Mouse (Mus musculus) embryonic facial prominence, embryonic 14.5 days (tissue): ENCODE measurements around the gene Cyp27b1. TPM values are rescaled to one million over a fixed set of nuclear protein-coding genes. Genes with fewer than 3 reads are reported as not detected.
A peak's percentile ranks its signal among the peaks of the same experiment; 100 is the strongest.

ENCODE experiments used
- ATAC-seq: fragments of 200-750 bp; cut with Nextera tagmentation; 2 replicates; pipeline ENCODE4 v1.8.0; 2017; ENCODE audit warnings: low read depth, moderate number of reproducible peaks, moderate TSS enrichment
- DNase-seq: peaks from one replicate; pipeline ENCODE4 v3.0.0-alpha.2; 2015; ENCODE audit warnings: low spot score
- H3K27ac ChIP-seq: fragments of 300-500 bp; sonication (generic); replicated peaks from 2 replicates; pipeline ENCODE4 v1.5.1; 2014; ENCODE audit warnings: low read depth, mild to moderate bottlenecking, low read length, moderate library complexity
- H3K27me3 ChIP-seq: fragments of 300-500 bp; sonication (generic); replicated peaks from 2 replicates; pipeline ENCODE4 v1.6.1; 2014; ENCODE audit warnings: low read length; ENCODE audit not compliant: control insufficient read depth, insufficient read depth
- H3K36me3 ChIP-seq: fragments of 300-500 bp; sonication (generic); 2 replicates; pipeline ENCODE4 v1.6.1; 2014; ENCODE audit warnings: low read length, mixed read lengths; ENCODE audit not compliant: control insufficient read depth, insufficient read depth
- H3K4me1 ChIP-seq: fragments of 300-500 bp; sonication (generic); 2 replicates; pipeline ENCODE4 v1.6.1; 2014; ENCODE audit warnings: antibody characterized with exemption, low read length; ENCODE audit not compliant: control insufficient read depth, insufficient read depth
- H3K4me2 ChIP-seq: fragments of 300-500 bp; sonication (generic); 2 replicates; pipeline ENCODE4 v1.6.1; 2014; ENCODE audit warnings: low read depth, mild to moderate bottlenecking, low read length, moderate library complexity, mixed read lengths
- H3K4me3 ChIP-seq: fragments of 300-500 bp; sonication (generic); 2 replicates; pipeline ENCODE4 v1.5.1; 2014; ENCODE audit warnings: low read depth, mild to moderate bottlenecking, low read length
- H3K9ac ChIP-seq: fragments of 300-500 bp; sonication (generic); 2 replicates; pipeline ENCODE4 v1.6.1; 2014; ENCODE audit warnings: low read depth, mild to moderate bottlenecking, low read length, moderate library complexity, mixed read lengths
- H3K9me3 ChIP-seq: fragments of 300-500 bp; sonication (generic); 2 replicates; pipeline ENCODE4 v1.6.1; 2016; ENCODE audit warnings: low read length; ENCODE audit not compliant: control insufficient read depth
- WGBS: fragments of 180-500 bp; shearing (Covaris S2); extraction: QIAGEN DNeasy Blood & Tissue Kit; methylation state at CpG from one replicate; pipeline ENCODE4 v1.1.7; 2014; 5-methylcytosine and 5-hydroxymethylcytosine counted together
- polyA plus RNA-seq: library from polyadenylated mRNA; unstranded; fragments of >200 nt; fragmentation: Nextera tagmentation; extraction: Ambion mirVana; gene quantifications from 2 replicates; pipeline ENCODE4 v1.2.1, GENCODE M21; 2014

The Cyp27b1 gene
- polyA plus RNA-seq, 1 experiment from 2014 or later: 0.13 TPM

GRCm38 (mm10) chr10:127042468-127043115, 5.5 kb upstream of the Cyp27b1 start:
- peak overlapping the region; percentile 75 for H3K9ac ChIP-seq
- 14% methylated on average over 5 of the region's 5 CpGs for WGBS
- peaks cover 6% of the 10 kb centered on the region; the same call in 1 of the 2 replicates for H3K36me3 ChIP-seq
- ATAC-seq (no peak), DNase-seq (no peak)
- peaks cover 7% of the 10 kb centered on the region for H3K4me1 ChIP-seq
- peak overlapping the region; percentile 81 for H3K4me2 ChIP-seq
- no peaks in the 10 kb centered on the region for H3K9me3 ChIP-seq
- peak overlapping the region; percentile 71 for H3K4me3 ChIP-seq
- H3K27ac ChIP-seq: peak overlapping the region; percentile 78
- peaks cover 2% of the 10 kb centered on the region; the same call in 1 of the 2 replicates for H3K27me3 ChIP-seq

- Histone ChIP-seq H3K27me3 (peaks cover 8% of the 10 kb centered on the region), H3K4me2 (peak overlapping the region; percentile 81; the same call in 1 of the 2 replicates), H3K27ac (no peak overlapping the region), H3K36me3 (peaks cover 6% of the 10 kb centered on the region; the same call in 1 of the 2 replicates), H3K4me3 (no peak overlapping the region), H3K9me3 (no peaks in the 10 kb centered on the region), H3K9ac (no peak overlapping the region), H3K4me1 (peaks cover 7% of the 10 kb centered on the region)
- ATAC-seq (no peak), DNase-seq (no peak)
- WGBS: 78% methylated on average over 5 of the region's 6 CpGs
Observed at GRCm38 (mm10) chr10:127043187-127043586, 4.9 kb upstream of the Cyp27b1 start.

- 3% methylated on average over 35 of the region's 35 CpGs for WGBS
- no peaks in the 10 kb centered on the region for H3K9me3 ChIP-seq
- no peak overlapping the region for H3K27ac ChIP-seq
- DNase-seq (no peak), ATAC-seq (0 out of 2 replicates have a peak, but pooled peaks have one; percentile 8)
- no peaks in the 10 kb centered on the region for H3K4me1 ChIP-seq
- peaks cover 6% of the 10 kb centered on the region; the same call in 1 of the 2 replicates for H3K36me3 ChIP-seq
- peak overlapping the region; percentile 15 for H3K4me3 ChIP-seq
- H3K4me2 ChIP-seq: peak overlapping the region; percentile 28
- H3K27me3 ChIP-seq: peaks cover 50% of the 10 kb centered on the region
- H3K9ac ChIP-seq: no peak overlapping the region
Observed at GRCm38 (mm10) chr10:127048608-127049394, 751 bp downstream of the Cyp27b1 start.

DNA sequence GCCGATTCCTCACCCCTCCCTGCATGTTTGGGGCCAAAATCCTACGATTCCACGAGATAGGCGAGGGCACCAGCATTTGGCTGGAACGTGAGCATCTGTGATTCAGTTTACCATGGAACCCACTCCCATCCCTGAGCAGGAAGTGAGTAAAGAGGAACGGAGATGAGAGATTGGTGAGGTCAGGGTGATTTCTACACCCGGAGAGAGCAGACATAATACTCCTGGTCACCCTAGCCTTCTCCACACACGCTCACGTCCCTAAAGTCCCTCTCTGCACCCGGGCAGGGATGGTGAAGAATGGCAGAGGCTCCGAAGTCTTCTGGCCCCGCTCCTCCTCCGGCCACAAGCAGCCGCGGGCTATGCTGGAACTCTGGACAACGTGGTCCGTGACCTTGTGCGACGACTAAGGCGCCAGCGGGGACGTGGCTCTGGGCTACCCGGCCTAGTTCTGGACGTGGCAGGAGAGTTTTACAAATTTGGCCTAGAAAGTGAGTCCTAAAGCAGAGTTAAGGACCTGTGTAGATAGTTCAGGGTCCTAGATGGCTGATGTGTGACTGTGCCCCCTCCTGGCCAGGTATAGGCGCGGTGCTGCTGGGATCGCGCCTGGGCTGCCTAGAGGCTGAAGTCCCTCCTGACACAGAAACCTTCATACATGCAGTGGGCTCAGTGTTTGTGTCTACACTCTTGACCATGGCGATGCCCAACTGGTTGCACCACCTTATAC, 1.5 kb downstream of the Cyp27b1 start:
- WGBS: 5% methylated on average over 23 of the region's 29 CpGs
- Histone ChIP-seq H3K9ac (no peak overlapping the region), H3K27me3 (peaks cover 50% of the 10 kb centered on the region), H3K27ac (no peak overlapping the region), H3K4me1 (no peaks in the 10 kb centered on the region), H3K36me3 (peaks cover 6% of the 10 kb centered on the region; the same call in 1 of the 2 replicates), H3K9me3 (no peaks in the 10 kb centered on the region), H3K4me3 (peak overlapping the region; percentile 15), H3K4me2 (peak overlapping the region; percentile 28; the same call in 1 of the 2 replicates)
- peak; percentile 24; the same call in 1 of the 2 replicates for ATAC-seq
- no peak for DNase-seq

DNA sequence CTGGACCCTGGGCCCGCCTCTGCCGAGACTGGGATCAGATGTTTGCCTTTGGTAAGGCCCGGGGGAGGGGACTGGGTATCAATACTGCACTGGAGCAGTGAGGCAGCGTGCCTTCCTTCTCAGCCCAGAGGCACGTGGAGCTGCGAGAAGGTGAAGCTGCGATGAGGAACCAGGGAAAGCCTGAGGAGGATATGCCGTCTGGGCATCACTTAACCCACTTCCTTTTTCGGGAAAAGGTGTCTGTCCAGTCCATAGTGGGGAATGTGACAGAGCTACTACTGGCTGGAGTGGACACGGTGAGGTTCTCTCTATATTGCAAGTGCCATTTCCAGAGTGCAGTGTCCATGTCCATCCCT, 2.0 kb downstream of the Cyp27b1 start:
- no peak overlapping the region for H3K4me2 ChIP-seq
- ATAC-seq (no peak), DNase-seq (no peak)
- no peak overlapping the region for H3K9ac ChIP-seq
- no peak overlapping the region for H3K4me3 ChIP-seq
- H3K9me3 ChIP-seq: no peaks in the 10 kb centered on the region
- H3K27ac ChIP-seq: no peak overlapping the region
- H3K27me3 ChIP-seq: peaks cover 50% of the 10 kb centered on the region
- no peaks in the 10 kb centered on the region for H3K4me1 ChIP-seq
- peaks cover 1% of the 10 kb centered on the region; the same call in 1 of the 2 replicates for H3K36me3 ChIP-seq
- WGBS: 18% methylated on average over 9 of the region's 10 CpGs

DNA sequence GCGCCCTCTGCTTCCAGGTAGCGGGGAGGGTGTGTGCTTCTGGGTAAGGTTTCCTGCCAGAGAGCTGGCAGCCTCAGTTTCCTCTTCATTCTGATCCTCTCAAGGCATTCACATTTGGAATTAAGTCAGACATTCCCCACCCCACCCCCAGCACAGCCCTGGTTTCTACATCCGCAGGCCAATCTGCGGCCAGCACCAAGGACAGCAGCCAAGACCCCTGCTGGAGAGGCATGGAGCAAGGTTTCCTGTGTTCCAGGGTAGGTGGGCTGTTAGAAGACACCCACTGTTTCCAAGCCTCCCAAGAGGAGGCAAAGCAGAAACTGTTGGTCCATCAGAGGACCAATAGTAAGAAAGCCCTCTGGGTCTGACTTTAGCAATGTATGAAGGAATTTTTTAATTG, 6.6 kb downstream of the Cyp27b1 start:
- Histone ChIP-seq H3K27me3 (peaks cover 30% of the 10 kb centered on the region), H3K9me3 (no peaks in the 10 kb centered on the region)

DNA sequence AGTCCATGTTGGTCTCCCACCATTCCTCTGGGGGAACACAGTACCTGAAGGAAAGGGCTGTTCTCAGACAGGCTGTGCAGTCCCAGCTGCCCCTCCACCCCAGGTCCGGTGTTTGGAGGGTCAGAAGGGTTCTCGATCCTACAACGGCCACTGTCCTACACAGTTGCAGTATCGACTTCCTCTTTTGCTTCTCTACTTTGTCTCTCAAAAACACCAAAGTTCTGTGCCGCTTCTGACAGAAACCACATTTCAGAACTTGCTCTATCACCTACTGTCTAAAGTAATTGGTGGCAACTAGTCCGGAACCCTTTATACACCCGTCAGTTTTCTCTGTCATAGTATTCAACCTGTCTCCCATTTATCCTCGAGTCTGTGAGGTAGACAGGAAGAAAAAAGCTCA, 7.4 kb downstream of the Cyp27b1 start:
- Histone ChIP-seq H3K27ac (no peak overlapping the region), H3K27me3 (peaks cover 25% of the 10 kb centered on the region), H3K4me2 (no peak overlapping the region), H3K9ac (no peak overlapping the region), H3K36me3 (peaks cover 25% of the 10 kb centered on the region), H3K9me3 (no peaks in the 10 kb centered on the region), H3K4me3 (no peak overlapping the region), H3K4me1 (peaks cover 4% of the 10 kb centered on the region; the same call in 1 of the 2 replicates)
- WGBS: 88% methylated on average over 8 of the region's 8 CpGs
- no peak for DNase-seq
- no peak for ATAC-seq

More for the DNA sequence above, 6.6 kb downstream of the Cyp27b1 start:
- 59% methylated on average over 4 of the region's 4 CpGs for WGBS
- ATAC-seq (no peak), DNase-seq (no peak)
- Histone ChIP-seq H3K27ac (no peak overlapping the region), H3K4me2 (no peak overlapping the region), H3K36me3 (peaks cover 25% of the 10 kb centered on the region), H3K4me1 (peaks cover 4% of the 10 kb centered on the region; the same call in 1 of the 2 replicates), H3K4me3 (no peak overlapping the region), H3K9ac (no peak overlapping the region)

GRCm38 (mm10) chr10:127056490-127056889, 8.4 kb downstream of the Cyp27b1 start:
- Histone ChIP-seq H3K9ac (no peak overlapping the region), H3K27ac (no peak overlapping the region), H3K36me3 (peaks cover 25% of the 10 kb centered on the region), H3K4me3 (no peak overlapping the region), H3K27me3 (peaks cover 21% of the 10 kb centered on the region), H3K4me1 (peaks cover 4% of the 10 kb centered on the region; the same call in 1 of the 2 replicates), H3K4me2 (no peak overlapping the region), H3K9me3 (no peaks in the 10 kb centered on the region)
- no peak for DNase-seq
- 78% methylated on average over 19 of the region's 20 CpGs for WGBS
- no peak for ATAC-seq
